8 mouse cellular contexts compared by ENCODE assay signal in genomic region chr4:138859728-138860127, GRCm38 (mm10). TPM values are rescaled to one million over a fixed set of nuclear protein-coding genes. Genes with fewer than 3 reads are reported as not detected.
DNase-seq lines count a peak whose midpoint lies in the region; ATAC-seq lines count a peak whose summit lies in the region.
"Had no signal": no experiment of that assay in that cellular context is flagged by ENCODE, and none has a peak within 500 bp of the region (broad histone marks: within the 10 kb centered on the region; RNA-seq: fewer than 3 reads in every experiment).

No protein-coding gene starts in this region.

- no peaks in the 10 kb centered on the region for H3K36me3 ChIP-seq in forebrain, embryonic 11.5 days (ENCODE audit: control insufficient read depth, insufficient read depth, low read length)
- H3K36me3 ChIP-seq in hindbrain, embryonic 10.5 days, result no peaks in the 10 kb centered on the region

- no peaks in the 10 kb centered on the region for H3K4me1 ChIP-seq in forebrain, embryonic 11.5 days (replicated peaks; ENCODE audit: control insufficient read depth, insufficient read depth, low read length)
- peaks cover 16% of the 10 kb centered on the region; the same call in 1 of the 2 replicates for H3K4me1 ChIP-seq in hindbrain, embryonic 10.5 days (replicated peaks)

- peak overlapping the region; percentile 43; the same call in 1 of the 2 replicates for H3K9ac ChIP-seq in forebrain, embryonic 11.5 days (ENCODE audit: low read length)

- peak; percentile 69 for ATAC-seq in forebrain, embryonic 11.5 days (replicated peaks; ENCODE audit: low FRiP score)

- peak overlapping the region; percentile 31 for H3K4me3 ChIP-seq in forebrain, embryonic 11.5 days (ENCODE audit: low read depth, low read length)
- peak overlapping the region; percentile 48 for H3K4me3 ChIP-seq in hindbrain, embryonic 10.5 days

- 5% methylated on average over 13 of the region's 13 CpGs for WGBS in forebrain, embryonic 11.5 days
- WGBS in hindbrain, embryonic 10.5 days, result 5% methylated on average over 13 of the region's 13 CpGs

- peak overlapping the region; percentile 54 for H3K4me2 ChIP-seq in forebrain, embryonic 11.5 days (ENCODE audit: low read depth, low read length, severe bottlenecking)

- no peaks in the 10 kb centered on the region for H3K27me3 ChIP-seq in forebrain, embryonic 11.5 days (ENCODE audit: control insufficient read depth, insufficient read depth, low read length)
- H3K27me3 ChIP-seq in hindbrain, embryonic 10.5 days (ENCODE audit: insufficient read depth, poor library complexity, severe bottlenecking), result no peaks in the 10 kb centered on the region; the same call in 1 of the 2 replicates

- DNase-seq in T-cell, adult 2 months (ENCODE audit: low spot score), result peak; percentile 10
- DNase-seq in c-Kit-positive CD71-positive TER-119-negative erythroid progenitor cells, embryonic 14.5 days (ENCODE audit: low read depth), result peak; percentile 19
- peak; percentile 91 for DNase-seq in forebrain, embryonic 11.5 days (ENCODE audit: low spot score)
- peak; percentile 91 for DNase-seq in hindbrain, embryonic 10.5 days (ENCODE audit: low spot score)
- DNase-seq in layer of hippocampus, adult 8-10 months (ENCODE audit: low spot score in 2 of 2), result peak; percentile 54 to 75
- peak; percentile 87 for DNase-seq in lung, postnatal 10 days
- DNase-seq in right cerebral cortex, adult 18-20 months, result peak; percentile 61

- H3K9me3 ChIP-seq in forebrain, embryonic 11.5 days (ENCODE audit: control insufficient read depth, low read length), result no peaks in the 10 kb centered on the region
- no peaks in the 10 kb centered on the region for H3K9me3 ChIP-seq in hindbrain, embryonic 10.5 days

- no peak overlapping the region for H3K27ac ChIP-seq in forebrain, embryonic 11.5 days (ENCODE audit: low read depth, low read length)
- peak overlapping the region; percentile 71 for H3K27ac ChIP-seq in hindbrain, embryonic 10.5 days

RNA-seq across cellular contexts. Expression of gene Pla2g5, which starts 3.6 kb away (rescaled TPM):
- polyA plus RNA-seq in forebrain, embryonic 11.5 days (2014; fragmentation: Nextera tagmentation; extraction: Ambion mirVana), result 0.31 and 0.33 TPM in 2 replicates
- polyA plus RNA-seq in hindbrain, embryonic 10.5 days (2016; fragmentation: Nextera tagmentation; extraction: Ambion mirVana), result 0.19 TPM in 1 of 2 replicates, not detected in the other
- total RNA-seq in layer of hippocampus, adult 8-10 months (2022), result 1 to 10 TPM in 2 of 4 experiments, under 1 TPM in 2; 0.94 to 3.0 (median 1.6) TPM

RNA-seq across cellular contexts. Expression of gene Gm13030, which starts 14.0 kb away (rescaled TPM):
- not detected in 2 replicates for polyA plus RNA-seq in forebrain, embryonic 11.5 days (2014; fragmentation: Nextera tagmentation; extraction: Ambion mirVana)
- polyA plus RNA-seq in hindbrain, embryonic 10.5 days (2016; fragmentation: Nextera tagmentation; extraction: Ambion mirVana), result not detected in 2 replicates
- total RNA-seq in layer of hippocampus, adult 8-10 months (2022), result not detected
- total RNA-seq: gastrocnemius, postnatal 4 days had no signal

RNA-seq across cellular contexts. Expression of gene Pla2g2e, which starts 18.0 kb away (rescaled TPM):
- not detected in 2 replicates for polyA plus RNA-seq in forebrain, embryonic 11.5 days (2014; fragmentation: Nextera tagmentation; extraction: Ambion mirVana)
- polyA plus RNA-seq in hindbrain, embryonic 10.5 days (2016; fragmentation: Nextera tagmentation; extraction: Ambion mirVana), result not detected in 2 replicates
- total RNA-seq in layer of hippocampus, adult 8-10 months (2022), result not detected
- total RNA-seq: gastrocnemius, postnatal 4 days had no signal

RNA-seq across cellular contexts. Expression of gene Otud3, which starts 54.0 kb away (rescaled TPM):
- 2.8 and 3.5 TPM in 2 replicates for polyA plus RNA-seq in forebrain, embryonic 11.5 days (2014; fragmentation: Nextera tagmentation; extraction: Ambion mirVana)
- polyA plus RNA-seq in hindbrain, embryonic 10.5 days (2016; fragmentation: Nextera tagmentation; extraction: Ambion mirVana), result 2.4 and 3.0 TPM in 2 replicates
- total RNA-seq in layer of hippocampus, adult 8-10 months (2022), result 10 to 100 TPM; 10.2 to 13.0 (median 12.3) TPM

Comparison
In these comparisons a context has a peak if more than half of its experiments do, and no peak if none do; other contexts are left out.
1. DNase-seq: peak in every context shown above with its lines; median percentile 91 in forebrain, embryonic 11.5 days; 91 in hindbrain, embryonic 10.5 days; 87 in lung, postnatal 10 days; 64 in layer of hippocampus, adult 8-10 months; 61 in right cerebral cortex, adult 18-20 months; 19 in c-Kit-positive CD71-positive TER-119-negative erythroid progenitor cells, embryonic 14.5 days; 10 in T-cell, adult 2 months.